Mouse (Mus musculus) 3T3-L1 (cell line): ENCODE measurements at regions not wholly inside any gene's neighbourhood (a gene's known extent, or its start where the extent isn't known, plus 50 kb on each side); places are given as distances from the start of the nearest gene placed in this dataset.

Experiments
- DNase-seq: peaks from one replicate; pipeline ENCODE4 v3.0.0-alpha.2; 2015; ENCODE audit warnings: low read depth, low spot score

DNA sequence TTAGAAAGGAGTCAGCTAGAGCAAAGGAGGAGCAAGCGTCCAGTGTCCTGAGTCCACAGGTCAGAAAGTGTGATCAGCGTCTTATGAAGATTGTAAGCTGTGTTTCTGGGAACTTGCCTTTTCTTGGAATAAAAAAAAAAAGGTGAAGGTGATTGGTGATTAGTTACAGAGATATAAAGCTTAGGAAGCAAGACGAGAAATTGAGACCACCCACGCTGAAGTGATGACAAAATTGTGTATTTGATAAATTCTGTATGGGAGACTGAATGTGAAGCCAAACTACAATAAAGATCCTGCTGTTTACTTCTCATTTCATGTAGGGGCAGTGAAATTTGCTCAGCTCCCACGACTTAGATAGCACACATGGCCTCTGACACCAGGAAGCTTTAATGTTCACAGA is 109.0 kb upstream of the Spats2l start:
- no peak for DNase-seq

DNA sequence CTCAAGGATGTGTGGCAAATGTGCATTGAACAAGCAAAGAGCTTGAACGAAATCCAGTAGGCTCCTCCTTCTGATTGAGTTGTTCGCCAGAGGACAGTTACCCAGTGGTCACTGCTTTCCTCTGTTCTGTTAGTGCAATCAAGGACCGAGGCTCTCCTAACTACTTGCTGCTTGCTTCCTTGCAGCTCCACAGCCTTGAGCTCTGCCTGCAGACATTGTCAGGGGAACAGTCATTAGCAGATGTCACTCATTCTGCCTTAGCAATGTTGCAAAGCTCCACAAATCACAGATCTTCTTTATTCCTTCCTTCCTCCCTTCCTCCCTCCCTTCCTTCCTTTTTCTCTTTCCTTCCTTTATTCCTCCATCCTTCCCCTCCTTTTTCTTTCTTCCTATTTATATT is 108.2 kb upstream of the Spats2l start:
- no peak for DNase-seq

- DNase-seq: no peak
These were observed 107.7 kb upstream of the Spats2l start for GRCm38 (mm10) chr1:57666179-57666693.

- no peak for DNase-seq
These were observed 100.5 kb upstream of the Spats2l start for GRCm38 (mm10) chr1:57673415-57673814.

DNA sequence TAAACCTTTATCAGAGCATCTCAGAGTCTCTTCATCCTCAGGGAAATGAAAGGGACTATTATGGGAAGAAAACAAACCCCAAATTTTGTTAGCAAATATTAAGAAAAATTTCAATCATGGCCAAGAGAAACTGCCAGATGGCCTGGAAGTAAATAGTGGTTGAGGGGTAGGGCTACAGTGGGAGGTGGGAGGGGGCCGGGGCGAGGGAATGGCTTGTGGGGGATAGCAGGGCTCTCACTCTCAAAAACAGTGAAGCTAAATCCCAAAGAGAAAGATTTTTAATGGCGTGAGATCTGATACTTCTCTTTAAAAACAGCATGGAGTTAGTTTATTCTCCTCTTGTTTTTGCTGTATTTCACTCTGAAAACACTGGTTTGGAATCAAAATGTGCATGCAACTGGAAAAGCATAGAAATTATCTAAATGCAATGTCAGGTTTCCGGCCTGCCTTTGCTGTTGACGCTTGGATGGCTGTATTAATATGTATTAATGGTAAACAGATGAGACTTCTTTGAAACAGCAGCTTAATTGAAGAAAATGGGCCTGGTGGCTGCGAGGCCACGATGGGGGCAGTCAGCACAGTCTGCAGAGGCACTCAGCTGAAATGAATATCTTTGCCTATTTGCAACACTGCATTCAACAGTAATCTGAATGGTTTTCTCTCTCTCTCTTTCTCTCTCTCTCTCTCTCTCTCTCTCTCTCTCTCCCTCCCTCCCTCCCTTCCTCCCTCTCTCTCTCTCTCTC is 99.8 kb upstream of the Spats2l start:
- DNase-seq: no peak

DNA sequence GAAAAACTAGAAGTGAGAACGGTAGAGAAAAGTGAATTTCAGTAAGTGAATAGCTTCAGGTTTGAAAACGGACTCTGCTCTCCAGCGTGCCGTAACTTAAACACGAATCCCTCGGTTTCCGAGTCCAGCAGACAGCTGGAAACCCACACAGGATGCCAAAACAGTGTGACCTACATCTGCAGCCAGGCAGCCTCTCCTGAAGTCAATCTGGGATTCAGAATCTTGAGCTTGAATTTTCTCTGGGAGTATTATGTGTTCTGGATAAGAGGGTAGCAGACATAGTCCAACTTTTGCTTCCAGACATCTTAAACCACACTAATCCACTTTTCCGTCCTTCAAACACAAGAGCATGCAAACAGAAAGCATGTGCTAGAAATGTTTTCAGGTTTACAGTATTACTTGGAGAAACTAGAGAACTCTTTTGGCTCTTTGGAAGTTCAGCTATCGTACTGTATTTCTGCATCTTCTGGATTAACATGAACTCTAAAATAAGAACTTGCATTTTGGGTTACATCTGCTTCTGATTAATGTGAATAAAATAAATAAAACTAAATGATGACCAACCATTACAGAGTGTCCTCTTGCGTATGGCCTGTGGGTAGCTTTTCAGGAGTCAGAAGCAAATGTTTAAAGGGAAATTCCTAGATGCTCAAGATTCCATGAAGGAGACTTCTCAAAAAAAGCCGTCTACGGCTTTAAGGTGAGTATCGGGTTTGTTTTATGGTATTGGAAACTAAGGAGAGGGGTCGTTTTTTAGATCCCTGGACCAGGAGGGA is 89.4 kb upstream of the Spats2l start:
- DNase-seq: no peak

DNA sequence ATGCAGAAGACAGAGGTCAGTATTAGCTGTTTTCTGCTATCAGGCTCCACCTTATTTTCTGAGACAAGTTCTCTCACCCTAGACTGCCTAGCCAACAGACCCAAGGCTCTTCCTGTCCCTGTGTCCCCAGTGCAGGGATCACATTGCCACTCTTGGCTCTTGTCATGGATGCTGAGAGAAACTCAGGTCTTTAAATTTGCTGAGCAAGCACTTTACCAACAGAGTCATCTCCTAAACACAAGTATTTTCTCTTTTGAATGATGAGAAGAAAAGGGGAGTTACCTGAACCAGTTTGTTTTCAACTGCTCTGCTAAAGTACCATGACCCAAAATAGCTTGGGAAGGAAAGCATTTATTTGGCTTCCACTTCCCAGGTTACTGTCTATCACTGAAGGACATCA is 84.7 kb upstream of the Spats2l start:
- no peak for DNase-seq

- DNase-seq: no peak
These were observed 66.1 kb upstream of the Spats2l start for GRCm38 (mm10) chr1:57707906-57708305.

- no peak for DNase-seq
These were observed 61.0 kb upstream of the Spats2l start for GRCm38 (mm10) chr1:57712916-57713503.

DNA sequence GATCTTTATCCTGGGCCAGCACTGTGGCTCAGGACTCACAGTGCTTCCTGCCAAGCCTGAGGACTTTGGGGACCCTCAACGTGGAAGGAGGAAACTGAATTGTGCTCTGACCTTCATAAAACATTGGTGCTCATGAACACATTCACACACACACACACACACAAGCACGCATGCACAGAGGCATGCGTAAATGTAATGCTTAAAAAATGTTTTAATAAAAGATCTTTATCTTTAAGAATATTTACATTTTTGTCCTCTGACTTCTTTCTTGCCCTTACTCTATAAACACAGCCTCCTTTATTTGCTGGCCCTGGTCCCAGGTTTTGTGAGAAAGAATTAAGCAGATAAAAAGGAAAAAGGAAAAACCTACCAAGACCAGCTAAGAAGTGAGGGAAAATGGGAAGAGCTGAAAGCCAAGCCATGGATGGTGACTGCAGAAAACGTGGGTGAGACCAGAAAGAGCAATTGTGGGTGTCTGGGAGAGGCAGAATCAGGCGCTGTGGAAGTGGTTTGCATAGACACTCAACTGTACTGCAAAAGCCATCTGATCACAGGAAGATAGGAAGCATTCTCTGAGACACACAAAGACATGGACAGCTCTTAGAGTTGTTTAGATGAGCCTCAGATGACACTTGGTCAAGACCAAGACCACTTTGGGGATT is 56.7 kb upstream of the Spats2l start:
- no peak for DNase-seq

GRCm38 (mm10) chr1:57718409-57718808 is 55.6 kb upstream of the Spats2l start:
- no peak for DNase-seq
